Mouse (Mus musculus): ENCODE measurements around the gene Vrk3.
A peak's percentile ranks its signal among the peaks of the same experiment; 100 is the strongest.
"Not testable (repeated sequence)": the region's sequence is repeated elsewhere in the genome, so short reads cannot be mapped to it uniquely, and the experiment has no call there.

Vrk3 gene

GRCm38 (mm10) chr7:44748101-44749044 lies at the start of gene Vrk3:
Vrk3 (plus strand) TSS chr7:44748413.
- DNase-seq (ENCODE audit: low read depth, low spot score) = peak; percentile 100

- DNase-seq (ENCODE audit: low read depth, low spot score) = peak; percentile 87
These were observed 46.3 kb upstream of the Vrk3 start for GRCm38 (mm10) chr7:44701921-44702320.

GRCm38 (mm10) chr7:44702985-44703384 lies 45.2 kb upstream of the Vrk3 start:
- peak; percentile 53 for DNase-seq (ENCODE audit: low read depth, low spot score)

GRCm38 (mm10) chr7:44704363-44704762 lies 43.9 kb upstream of the Vrk3 start:
- DNase-seq (ENCODE audit: low read depth, low spot score) = peak; percentile 63

GRCm38 (mm10) chr7:44705086-44705485 lies 43.1 kb upstream of the Vrk3 start:
- DNase-seq (ENCODE audit: low read depth, low spot score) = peak; percentile 45

- DNase-seq (ENCODE audit: low read depth, low spot score) = no peak
These were observed 41.9 kb upstream of the Vrk3 start for GRCm38 (mm10) chr7:44706322-44706721.

- peak; percentile 42 for DNase-seq (ENCODE audit: low read depth, low spot score)
These were observed 41.0 kb upstream of the Vrk3 start for GRCm38 (mm10) chr7:44707169-44707675.

GRCm38 (mm10) chr7:44708093-44708492 lies 40.1 kb upstream of the Vrk3 start:
- DNase-seq (ENCODE audit: low read depth, low spot score) = peak; percentile 69

GRCm38 (mm10) chr7:44708574-44708973 lies 39.6 kb upstream of the Vrk3 start, which contains the start of gene Izumo2:
Izumo2 (plus strand) TSS chr7:44708742.
- peak; percentile 94 for DNase-seq (ENCODE audit: low read depth, low spot score)

GRCm38 (mm10) chr7:44709881-44710280 lies 38.3 kb upstream of the Vrk3 start:
- peak; percentile 66 for DNase-seq (ENCODE audit: low read depth, low spot score)

- DNase-seq (ENCODE audit: low read depth, low spot score) = no peak
These were observed 26.2 kb upstream of the Vrk3 start for GRCm38 (mm10) chr7:44722058-44722457.

- peak; percentile 41 for DNase-seq (ENCODE audit: low read depth, low spot score)
These were observed 23.9 kb upstream of the Vrk3 start for GRCm38 (mm10) chr7:44724316-44724715.

- no peak for DNase-seq (ENCODE audit: low read depth, low spot score)
These were observed 21.9 kb upstream of the Vrk3 start for GRCm38 (mm10) chr7:44726343-44726742.

GRCm38 (mm10) chr7:44727151-44727550 lies 21.1 kb upstream of the Vrk3 start:
- peak; percentile 52 for DNase-seq (ENCODE audit: low read depth, low spot score)

- DNase-seq (ENCODE audit: low read depth, low spot score) = no peak
These were observed 19.9 kb upstream of the Vrk3 start for GRCm38 (mm10) chr7:44728082-44728975.

- DNase-seq (ENCODE audit: low read depth, low spot score) = no peak
These were observed 14.5 kb upstream of the Vrk3 start for GRCm38 (mm10) chr7:44733723-44734122.

- no peak for DNase-seq (ENCODE audit: low read depth, low spot score)
These were observed 6.9 kb upstream of the Vrk3 start for GRCm38 (mm10) chr7:44741361-44741760.

- peak; percentile 40 for DNase-seq (ENCODE audit: low read depth, low spot score)
These were observed 3.9 kb upstream of the Vrk3 start for GRCm38 (mm10) chr7:44744270-44744669.

- DNase-seq (ENCODE audit: low read depth, low spot score) = peak; percentile 88
These were observed 3.1 kb upstream of the Vrk3 start for GRCm38 (mm10) chr7:44745076-44745475.

- DNase-seq (ENCODE audit: low read depth, low spot score) = no peak
These were observed 1.1 kb upstream of the Vrk3 start for GRCm38 (mm10) chr7:44747115-44747514.

GRCm38 (mm10) chr7:44750950-44751349 lies 2.7 kb downstream of the Vrk3 start, which contains the start of gene Zfp473:
Zfp473 (minus strand) TSS chr7:44751050.
- not testable (repeated sequence) for DNase-seq (ENCODE audit: low read depth, low spot score)

GRCm38 (mm10) chr7:44757164-44757563 lies 9.0 kb downstream of the Vrk3 start:
- DNase-seq (ENCODE audit: low read depth, low spot score) = no peak
